Mouse (Mus musculus): ENCODE measurements around the gene Utp3.

The Utp3 gene

GRCm38 (mm10) chr5:88569541-88569940 lies 15.3 kb downstream of the Utp3 start:
- DNase-seq (ENCODE audit: low read depth, low spot score): no peak

- no peak for DNase-seq (ENCODE audit: low read depth, low spot score)
Measured at GRCm38 (mm10) chr5:88574829-88575228, 20.6 kb downstream of the Utp3 start.

- no peak for DNase-seq (ENCODE audit: low read depth, low spot score)
Measured at GRCm38 (mm10) chr5:88575506-88576338, 21.5 kb downstream of the Utp3 start.

GRCm38 (mm10) chr5:88580681-88581080 lies 26.4 kb downstream of the Utp3 start:
- no peak for DNase-seq (ENCODE audit: low read depth, low spot score)

- DNase-seq (ENCODE audit: low read depth, low spot score): no peak
Measured at GRCm38 (mm10) chr5:88581343-88581742, 27.1 kb downstream of the Utp3 start.

GRCm38 (mm10) chr5:88583271-88584031 lies 29.2 kb downstream of the Utp3 start:
- peak; percentile 79 for DNase-seq (ENCODE audit: low read depth, low spot score)

GRCm38 (mm10) chr5:88584061-88584460 lies 29.8 kb downstream of the Utp3 start:
- no peak for DNase-seq (ENCODE audit: low read depth, low spot score)

- DNase-seq (ENCODE audit: low read depth, low spot score): no peak
Measured at GRCm38 (mm10) chr5:88586407-88587174, 32.3 kb downstream of the Utp3 start.

- peak; percentile 45 for DNase-seq (ENCODE audit: low read depth, low spot score)
Measured at GRCm38 (mm10) chr5:88587211-88587934, 33.1 kb downstream of the Utp3 start.

GRCm38 (mm10) chr5:88588481-88588880 lies 34.2 kb downstream of the Utp3 start:
- DNase-seq (ENCODE audit: low read depth, low spot score): no peak

- no peak for DNase-seq (ENCODE audit: low read depth, low spot score)
Measured at GRCm38 (mm10) chr5:88593421-88594172, 39.3 kb downstream of the Utp3 start.

GRCm38 (mm10) chr5:88594173-88594569 lies 39.9 kb downstream of the Utp3 start:
- DNase-seq (ENCODE audit: low read depth, low spot score): no peak

- no peak for DNase-seq (ENCODE audit: low read depth, low spot score)
Measured at GRCm38 (mm10) chr5:88595537-88596455, 41.5 kb downstream of the Utp3 start.

- no peak for DNase-seq (ENCODE audit: low read depth, low spot score)
Measured at GRCm38 (mm10) chr5:88598961-88599360, 44.7 kb downstream of the Utp3 start.

- no peak for DNase-seq (ENCODE audit: low read depth, low spot score)
Measured at GRCm38 (mm10) chr5:88602030-88602429, 47.8 kb downstream of the Utp3 start.

GRCm38 (mm10) chr5:88602713-88603112 lies 48.5 kb downstream of the Utp3 start:
- DNase-seq (ENCODE audit: low read depth, low spot score): no peak

GRCm38 (mm10) chr5:88604046-88604445 lies 49.8 kb downstream of the Utp3 start:
- DNase-seq (ENCODE audit: low read depth, low spot score): no peak

GRCm38 (mm10) chr5:88604641-88605358 lies 50.5 kb downstream of the Utp3 start:
- no peak for DNase-seq (ENCODE audit: low read depth, low spot score)

All from mesoderm, embryonic 11.5 days (tissue).